In genomic region chr14:120804183-120804848, GRCm38 (mm10) we compare ENCODE assay signal across 9 mouse cellular contexts.
A peak's percentile ranks its signal among the peaks of the same experiment; 100 is the strongest.
DNase-seq lines count a peak whose midpoint lies in the region; ATAC-seq and TF ChIP-seq lines count a peak whose summit lies in the region.
"Had no signal": no experiment of that assay in that cellular context is flagged by ENCODE, and none has a peak within 500 bp of the region (broad histone marks: within the 10 kb centered on the region; RNA-seq: fewer than 3 reads in every experiment).

No protein-coding gene starts in this region.

- DNase-seq in heart, postnatal 36 days, result no peak
- DNase-seq in ES-E14 (ENCODE audit: low read depth, low spot score), result no peak
- DNase-seq in forebrain, embryonic 11.5 days (ENCODE audit: low spot score), result peak; percentile 67
- DNase-seq in gastrocnemius, adult 18-20 months (ENCODE audit: low spot score), result no peak
- no peak for DNase-seq in ovary, postnatal 14 days (ENCODE audit: low spot score)
- no peak for DNase-seq in kidney, postnatal 10 days
- DNase-seq: layer of hippocampus, postnatal 36 days had no signal

- H3K36me3 ChIP-seq in heart, embryonic 16.5 days (ENCODE audit: control insufficient read depth, insufficient read depth), result no peaks in the 10 kb centered on the region
- no peaks in the 10 kb centered on the region for H3K36me3 ChIP-seq in ES-E14 (ENCODE audit: control insufficient read depth, insufficient read depth, low read length, poor library complexity, severe bottlenecking)
- no peaks in the 10 kb centered on the region for H3K36me3 ChIP-seq in forebrain, embryonic 11.5 days (ENCODE audit: control insufficient read depth, insufficient read depth, low read length)

- no peak for ATAC-seq in heart, embryonic 16.5 days (replicated peaks; ENCODE audit: extremely low read depth, insufficient read depth, low FRiP score)
- ATAC-seq in forebrain, embryonic 11.5 days (replicated peaks; ENCODE audit: low FRiP score), result peak; percentile 67
- ATAC-seq in megakaryocyte, adult 5-6 weeks (ENCODE audit: poor library complexity, severe bottlenecking), result peak; percentile 23; the same call in 1 of the 2 replicates

- H3K4me3 ChIP-seq in heart, embryonic 16.5 days (ENCODE audit: low read length), result no peak overlapping the region
- H3K4me3 ChIP-seq in ES-E14 (ENCODE audit: insufficient read depth in 1 of 2, low read depth in 1 of 2, low read length in 2 of 2, poor library complexity in 1 of 2, severe bottlenecking in 1 of 2), result 0 out of 4 replicates have a peak overlapping the region, but pooled peaks of 1 of the 2 experiments have one; percentile 46
- no peak overlapping the region for H3K4me3 ChIP-seq in forebrain, embryonic 11.5 days (ENCODE audit: low read depth, low read length)

- no peak overlapping the region for H3K9ac ChIP-seq in heart, embryonic 16.5 days (ENCODE audit: low read length)
- peak overlapping the region; percentile 37; the same call in 1 of the 2 replicates for H3K9ac ChIP-seq in ES-E14 (ENCODE audit: insufficient read depth, low read depth, low read length, poor library complexity, severe bottlenecking)
- peak overlapping the region; percentile 43 for H3K9ac ChIP-seq in forebrain, embryonic 11.5 days (ENCODE audit: low read length)

- intact Hi-C loops in heart, postnatal 36 days (cut with DNase I), result no loop called here

- peak overlapping the region; percentile 52 for H3K4me2 ChIP-seq in heart, embryonic 16.5 days (ENCODE audit: low read depth, low read length)
- peak overlapping the region; percentile 41 for H3K4me2 ChIP-seq in forebrain, embryonic 11.5 days (ENCODE audit: low read depth, low read length, severe bottlenecking)

- H3K4me1 ChIP-seq in heart, embryonic 16.5 days (ENCODE audit: control insufficient read depth, insufficient read depth, low read length), result no peaks in the 10 kb centered on the region; the same call in 1 of the 2 replicates
- peaks cover 9 to 21% of the 10 kb centered on the region in 2 experiments; a peak in 3 of 4 replicates for H3K4me1 ChIP-seq in ES-E14 (ENCODE audit: control insufficient read depth in 2 of 2, insufficient read depth in 2 of 2, low read length in 2 of 2, poor library complexity in 1 of 2)
- peaks cover 4% of the 10 kb centered on the region; the same call in 1 of the 2 replicates for H3K4me1 ChIP-seq in forebrain, embryonic 11.5 days (replicated peaks; ENCODE audit: control insufficient read depth, insufficient read depth, low read length)

- no peak overlapping the region for H3K27ac ChIP-seq in heart, embryonic 16.5 days (ENCODE audit: low read length)
- peak overlapping the region; percentile 24; the same call in 1 of the 2 replicates for H3K27ac ChIP-seq in ES-E14 (ENCODE audit: insufficient read depth, low read depth, low read length, poor library complexity, severe bottlenecking)
- H3K27ac ChIP-seq in forebrain, embryonic 11.5 days (ENCODE audit: low read depth, low read length), result peak overlapping the region; percentile 90

- WGBS in heart, embryonic 16.5 days, result 41% methylated on average over 7 of the region's 7 CpGs
- 2% methylated on average over 7 of the region's 7 CpGs for WGBS in forebrain, embryonic 11.5 days

- in situ Hi-C loops in ES-E14 (cut with MboI; ENCODE audit: low sequenced_read_pairs in 2 of 2, unreplicated experiment in 2 of 2), result no loop called here

- no peaks in the 10 kb centered on the region for H3K9me3 ChIP-seq in heart, embryonic 16.5 days (replicated peaks; ENCODE audit: control insufficient read depth, low read length)
- H3K9me3 ChIP-seq in ES-E14 (ENCODE audit: control insufficient read depth, insufficient read depth, low read depth, low read length), result no peaks in the 10 kb centered on the region
- H3K9me3 ChIP-seq in forebrain, embryonic 11.5 days (ENCODE audit: control insufficient read depth, low read length), result no peaks in the 10 kb centered on the region

- H3K27me3 ChIP-seq in heart, embryonic 16.5 days (ENCODE audit: control insufficient read depth, insufficient read depth, low read length), result no peaks in the 10 kb centered on the region
- H3K27me3 ChIP-seq in forebrain, embryonic 11.5 days (ENCODE audit: control insufficient read depth, insufficient read depth, low read length), result no peaks in the 10 kb centered on the region

TF ChIP-seq in ES-E14, 5 proteins besides CTCF, POLR2A, EP300 and RAD21:
- no peak for TF ChIP-seq HCFC1 (IDR thresholded peaks at IDR 0.05; ENCODE audit: borderline replicate concordance, insufficient read depth, low read length)
- no peak for TF ChIP-seq ZNF384 (IDR thresholded peaks at IDR 0.05; ENCODE audit: low read depth, low read length)
- TF ChIP-seq ZC3H11A (IDR thresholded peaks at IDR 0.05; ENCODE audit: borderline replicate concordance, low read depth, low read length), result no peak
- TF ChIP-seq MAFK (IDR thresholded peaks at IDR 0.05; ENCODE audit: insufficient read depth, low read depth, low read length), result no peak
- no peak for TF ChIP-seq CHD2 (IDR thresholded peaks at IDR 0.05; ENCODE audit: low read depth, low read length)
